Mouse (Mus musculus) lung, embryonic 14.5 days (tissue): ENCODE measurements at regions not wholly inside any gene's neighbourhood (a gene's known extent, or its start where the extent isn't known, plus 50 kb on each side); places are given as distances from the start of the nearest gene placed in this dataset.

Source experiments
- ATAC-seq: fragments of 200-750 bp; cut with Nextera tagmentation; 2 replicates; pipeline ENCODE4 v1.8.0; 2017; ENCODE audit warnings: mild to moderate bottlenecking, moderate TSS enrichment, moderate library complexity; ENCODE audit not compliant: insufficient read depth
- DNase-seq: peaks from one replicate; pipeline ENCODE4 v3.0.0-alpha.2; 2015
- H3K27ac ChIP-seq: fragments of 300-500 bp; sonication (generic); 2 replicates; pipeline ENCODE4 v1.5.1; 2014; ENCODE audit warnings: low read depth, mild to moderate bottlenecking, moderate library complexity
- H3K27me3 ChIP-seq: fragments of 300-500 bp; sonication (generic); 2 replicates; pipeline ENCODE4 v1.6.1; 2014; ENCODE audit warnings: low read length, control low read depth; ENCODE audit not compliant: insufficient read depth
- H3K36me3 ChIP-seq: fragments of 300-500 bp; sonication (generic); 2 replicates; pipeline ENCODE4 v1.6.1; 2014; ENCODE audit warnings: control low read depth; ENCODE audit not compliant: insufficient read depth
- H3K4me1 ChIP-seq: fragments of 300-500 bp; sonication (generic); 2 replicates; pipeline ENCODE4 v1.6.1; 2014; ENCODE audit warnings: antibody characterized with exemption, control low read depth; ENCODE audit not compliant: insufficient read depth
- H3K4me2 ChIP-seq: fragments of 300-500 bp; sonication (generic); 2 replicates; pipeline ENCODE4 v1.6.1; 2014; ENCODE audit warnings: mild to moderate bottlenecking
- H3K4me3 ChIP-seq: fragments of 300-500 bp; sonication (generic); 2 replicates; pipeline ENCODE4 v1.5.1; 2014; ENCODE audit warnings: low read depth, low read length
- H3K9ac ChIP-seq: fragments of 300-500 bp; sonication (generic); 2 replicates; pipeline ENCODE4 v1.6.1; 2014
- H3K9me3 ChIP-seq: fragments of 300-500 bp; sonication (generic); 2 replicates; pipeline ENCODE4 v1.6.1; 2016; ENCODE audit warnings: low read depth, low read length, control low read depth
- CTCF ChIP-seq: IDR thresholded peaks from 2 replicates; pipeline ENCODE4 v1.5.1; 2016; ENCODE audit warnings: antibody characterized with exemption, low read depth
- WGBS: fragments of 180-500 bp; shearing (Covaris S2); extraction: QIAGEN DNeasy Blood & Tissue Kit; methylation state at CpG from one replicate; pipeline ENCODE4 v1.1.7; 2014; 5-methylcytosine and 5-hydroxymethylcytosine counted together

GRCm38 (mm10) chr14:64580086-64580485 is 476.0 kb downstream of the Prss52 start:
- DNase-seq (no peak), ATAC-seq (no peak)
- H3K4me2 ChIP-seq, result no peak overlapping the region
- 60% methylated on average over 4 of the region's 4 CpGs for WGBS
- H3K9ac ChIP-seq, result no peak overlapping the region
- no peak overlapping the region for H3K4me3 ChIP-seq
- peaks cover 36% of the 10 kb centered on the region for H3K27me3 ChIP-seq
- no peak for TF ChIP-seq CTCF
- no peaks in the 10 kb centered on the region for H3K4me1 ChIP-seq
- no peaks in the 10 kb centered on the region for H3K36me3 ChIP-seq
- H3K27ac ChIP-seq, result no peak overlapping the region
- no peaks in the 10 kb centered on the region for H3K9me3 ChIP-seq

GRCm38 (mm10) chr14:64580862-64581261 is 476.8 kb downstream of the Prss52 start:
- WGBS, result 45% methylated on average over 6 of the region's 6 CpGs
- Histone ChIP-seq H3K27me3 (peaks cover 43% of the 10 kb centered on the region), H3K4me3 (no peak overlapping the region), H3K36me3 (no peaks in the 10 kb centered on the region), H3K9me3 (no peaks in the 10 kb centered on the region), H3K9ac (no peak overlapping the region), H3K27ac (no peak overlapping the region), H3K4me1 (no peaks in the 10 kb centered on the region), H3K4me2 (no peak overlapping the region)
- ATAC-seq (no peak), DNase-seq (no peak)
- TF ChIP-seq CTCF, result no peak

DNA sequence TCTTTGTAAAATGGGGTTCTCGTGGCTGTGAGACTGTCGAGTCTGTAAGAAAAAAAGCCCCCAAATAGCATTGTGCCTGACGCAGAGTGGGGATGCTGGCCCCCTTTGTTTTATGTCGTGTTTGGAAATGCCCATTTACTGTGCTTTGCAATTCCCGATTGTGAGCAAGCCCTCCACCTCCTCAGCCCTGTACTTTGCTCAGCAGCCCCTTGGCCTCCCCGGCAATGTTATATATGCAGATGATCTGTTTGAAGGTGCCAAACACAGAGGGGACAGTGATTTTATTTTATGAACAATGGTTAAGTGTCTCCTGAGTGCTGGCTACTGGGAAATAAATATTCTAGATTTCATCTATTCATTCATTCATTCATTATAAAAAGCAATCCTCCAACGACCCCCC is 477.6 kb downstream of the Prss52 start:
- Histone ChIP-seq H3K36me3 (no peaks in the 10 kb centered on the region), H3K9me3 (no peaks in the 10 kb centered on the region), H3K27me3 (peaks cover 52% of the 10 kb centered on the region), H3K9ac (no peak overlapping the region), H3K4me2 (no peak overlapping the region), H3K27ac (no peak overlapping the region), H3K4me1 (no peaks in the 10 kb centered on the region), H3K4me3 (no peak overlapping the region)
- no peak for DNase-seq
- WGBS, result 29% methylated on average over 7 of the region's 7 CpGs
- ATAC-seq, result no peak
- TF ChIP-seq CTCF, result no peak

GRCm38 (mm10) chr14:64582822-64583221 is 478.7 kb downstream of the Prss52 start:
- Histone ChIP-seq H3K9ac (no peak overlapping the region), H3K4me2 (no peak overlapping the region), H3K36me3 (no peaks in the 10 kb centered on the region), H3K27me3 (peaks cover 63% of the 10 kb centered on the region), H3K4me3 (no peak overlapping the region), H3K27ac (no peak overlapping the region), H3K4me1 (no peaks in the 10 kb centered on the region), H3K9me3 (no peaks in the 10 kb centered on the region)
- no peak for TF ChIP-seq CTCF
- no peak for ATAC-seq
- WGBS, result 37% methylated on average over 4 of the region's 4 CpGs
- DNase-seq, result no peak

DNA sequence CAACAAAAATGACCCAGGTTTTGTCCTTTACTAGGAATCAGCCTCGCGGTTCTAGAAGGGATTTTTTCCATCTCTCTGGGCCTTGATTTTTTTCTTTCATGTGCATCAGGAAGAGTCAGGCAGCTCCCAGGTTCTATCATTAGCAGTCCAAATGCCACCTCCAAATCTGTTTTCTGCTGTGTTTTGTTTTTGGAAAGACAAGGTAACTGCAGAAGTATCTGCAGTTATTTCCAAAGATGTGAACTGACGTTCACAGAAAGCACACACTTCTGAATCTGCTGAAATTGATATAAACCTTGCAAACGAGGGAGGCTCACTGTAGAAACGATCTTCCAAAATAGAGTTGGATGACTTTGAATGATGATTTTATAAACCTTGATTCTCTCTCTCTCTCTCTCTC is 480.1 kb downstream of the Prss52 start:
- Histone ChIP-seq H3K27me3 (peaks cover 77% of the 10 kb centered on the region), H3K9ac (no peak overlapping the region), H3K27ac (no peak overlapping the region), H3K4me2 (no peak overlapping the region), H3K4me1 (no peaks in the 10 kb centered on the region), H3K4me3 (no peak overlapping the region), H3K9me3 (no peaks in the 10 kb centered on the region), H3K36me3 (no peaks in the 10 kb centered on the region)
- no peak for TF ChIP-seq CTCF
- no peak for ATAC-seq
- 50% methylated on average over 5 of the region's 5 CpGs for WGBS
- DNase-seq, result no peak

- no peak for TF ChIP-seq CTCF
- 17% methylated on average over 5 of the region's 5 CpGs for WGBS
Observed at GRCm38 (mm10) chr14:64585081-64585470, 481.0 kb downstream of the Prss52 start.

DNA sequence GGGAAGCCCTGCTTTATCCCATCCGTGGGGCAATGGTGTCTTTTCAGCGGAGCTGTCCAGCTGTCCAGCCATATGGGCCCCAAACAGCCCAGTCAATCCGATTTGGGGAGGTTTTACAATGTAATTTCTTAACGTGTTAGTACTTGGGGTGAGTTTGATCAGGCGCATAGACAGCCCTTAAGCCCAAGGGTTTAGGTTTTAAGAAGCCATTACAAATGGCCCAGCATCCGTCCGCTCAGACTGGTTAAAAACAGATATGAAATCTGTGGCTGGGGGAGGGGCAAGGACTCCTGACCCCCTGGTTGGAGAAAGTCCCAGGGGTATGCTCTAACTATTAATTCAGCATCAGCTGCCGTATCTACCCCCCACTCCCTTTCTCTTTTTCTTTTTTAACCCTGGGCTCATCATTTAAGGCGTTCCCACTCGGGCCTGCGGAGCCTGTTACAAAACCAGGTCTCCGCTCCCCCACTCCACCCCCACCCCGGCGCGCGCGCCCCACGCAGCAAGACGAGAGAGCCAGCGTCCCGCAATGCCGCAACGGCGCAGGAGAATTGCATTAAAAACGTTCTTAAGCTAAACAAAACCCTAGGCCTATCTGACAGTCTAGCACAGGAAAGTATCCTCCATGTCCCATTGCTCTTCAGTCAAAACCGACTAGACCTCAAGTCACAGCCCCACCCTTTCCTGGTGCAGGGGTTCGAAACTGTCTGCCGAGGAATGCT is 481.5 kb downstream of the Prss52 start:
- ATAC-seq (no peak), DNase-seq (peak; percentile 42)
- H3K27ac ChIP-seq, result no peak overlapping the region
- TF ChIP-seq CTCF, result no peak
- no peaks in the 10 kb centered on the region for H3K4me1 ChIP-seq
- H3K4me3 ChIP-seq, result no peak overlapping the region
- no peak overlapping the region for H3K4me2 ChIP-seq
- no peak overlapping the region for H3K9ac ChIP-seq
- no peaks in the 10 kb centered on the region for H3K36me3 ChIP-seq
- no peaks in the 10 kb centered on the region for H3K9me3 ChIP-seq
- peaks cover 89% of the 10 kb centered on the region for H3K27me3 ChIP-seq
- 7% methylated on average over 28 of the region's 28 CpGs for WGBS

More at GRCm38 (mm10) chr14:64585081-64585470, 481.0 kb downstream of the Prss52 start:
- Histone ChIP-seq H3K9me3 (no peaks in the 10 kb centered on the region), H3K4me2 (no peak overlapping the region), H3K36me3 (no peaks in the 10 kb centered on the region), H3K27me3 (peaks cover 85% of the 10 kb centered on the region), H3K9ac (no peak overlapping the region), H3K27ac (no peak overlapping the region), H3K4me3 (no peak overlapping the region), H3K4me1 (no peaks in the 10 kb centered on the region)
- ATAC-seq (no peak), DNase-seq (no peak)
